Mouse (Mus musculus): ENCODE results near the gene Asb8. TPM values are rescaled to one million over a fixed set of nuclear protein-coding genes. Genes with fewer than 3 reads are reported as not detected.

Asb8 gene
- polyA plus RNA-seq, 1 experiment from 2014 or later = 47.7 TPM

DNA sequence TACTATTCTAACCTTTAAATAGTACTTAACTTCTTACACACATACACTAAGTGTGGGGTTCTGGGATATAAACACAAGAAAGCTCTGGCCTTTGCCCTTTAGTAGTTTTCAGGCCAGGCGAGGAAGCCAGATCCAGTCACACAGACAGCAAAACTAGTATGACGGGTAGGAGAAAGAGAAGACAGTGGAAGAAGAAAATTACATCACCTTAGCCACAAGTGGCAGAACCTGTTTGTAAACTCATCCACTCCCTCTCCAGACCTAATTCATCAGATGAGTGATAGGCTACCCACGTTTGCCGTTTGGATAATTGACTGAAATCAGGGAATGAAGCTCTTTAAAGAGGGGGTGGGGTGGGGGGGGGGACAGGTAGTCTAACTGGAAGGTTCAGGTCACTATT lies 73.6 kb downstream of the Asb8 start:
- TF ChIP-seq CTCF (IDR thresholded peaks at IDR 0.05) = no peak
- H3K27me3 ChIP-seq = no peaks in the 10 kb centered on the region
- DNase-seq (ENCODE audit: low read depth, low spot score) = no peak
- in situ Hi-C loops (cut with MboI; ENCODE audit: low pct_unique_long_range_greater_than_20kb) = loop anchor here (5.0 to 10.0 kb wide), 2 partner anchors 60 to 293 kb away; partner anchors contain the start of gene Olfr283
- ATAC-seq = no peak
- ChIA-PET POLR2A (interaction anchor here (1.3 to 2.6 kb wide), 2 partner anchors 16 to 82 kb away, joined by 3 to 7 read pairs; no protein-coding TSS in a partner anchor), CTCF (interaction anchor here (1.0 to 1.3 kb wide), 3 partner anchors 14 to 82 kb away, joined by 3 to 5 read pairs (median 3); no protein-coding TSS in a partner anchor)

- H3K27me3 ChIP-seq = no peaks in the 10 kb centered on the region
- in situ Hi-C loops (cut with MboI; ENCODE audit: low pct_unique_long_range_greater_than_20kb) = loop anchor here (5.0 to 10.0 kb wide), 3 partner anchors 63 to 1658 kb away; partner anchors contain the start of gene Olfr283
- peak; percentile 85 for TF ChIP-seq CTCF (IDR thresholded peaks at IDR 0.05)
- POLR2A ChIA-PET = no interaction called here
- ATAC-seq = no peak
- no peak for DNase-seq (ENCODE audit: low read depth, low spot score)
- CTCF ChIA-PET = interaction anchor here (1.3 to 2.1 kb wide), 7 partner anchors 11 to 63 kb away, joined by 3 to 7 read pairs (median 4); no protein-coding TSS in a partner anchor
Observed at GRCm38 (mm10) chr15:98089421-98090183, 75.8 kb downstream of the Asb8 start.

DNA sequence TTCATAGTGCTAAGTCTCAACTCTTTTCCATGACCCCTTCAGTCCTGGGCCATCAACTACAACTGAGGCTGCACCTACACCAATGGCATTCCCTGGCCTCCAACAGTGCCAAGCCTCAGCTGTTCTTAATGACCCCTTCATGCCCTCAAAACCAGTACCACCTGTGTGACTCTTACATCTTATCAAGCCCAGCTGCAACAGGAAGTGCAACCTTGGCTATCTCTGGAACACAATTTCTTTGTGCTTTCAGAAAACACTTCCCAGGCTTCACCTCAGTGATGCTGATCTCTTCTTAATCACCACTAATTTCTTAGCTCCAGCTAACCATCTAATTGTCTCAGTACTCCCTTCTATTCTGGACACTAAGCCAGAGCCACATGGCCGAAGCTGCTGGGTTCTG lies 76.5 kb downstream of the Asb8 start:
- no peak for ATAC-seq
- CTCF ChIA-PET = interaction anchor here (1.3 to 2.1 kb wide), 5 partner anchors 11 to 64 kb away, joined by 3 to 6 read pairs (median 4); no protein-coding TSS in a partner anchor
- DNase-seq (ENCODE audit: low read depth, low spot score) = no peak
- TF ChIP-seq CTCF (IDR thresholded peaks at IDR 0.05) = no peak
- POLR2A ChIA-PET = no interaction called here
- in situ Hi-C loops (cut with MboI; ENCODE audit: low pct_unique_long_range_greater_than_20kb) = loop anchor here (5.0 kb wide), 1 partner anchor 1658 kb away; no protein-coding TSS in a partner anchor
- H3K27me3 ChIP-seq = no peaks in the 10 kb centered on the region

Other genes with a start within 250 kb of the Asb8 start
- gene Tmem106c, start 201.4 kb downstream of the Asb8 start, polyA plus RNA-seq (2021) = 118 TPM
- 0.54 TPM for gene Col2a1, start 160.9 kb downstream of the Asb8 start, polyA plus RNA-seq (2021)
- gene Pfkm, start 73.0 kb downstream of the Asb8 start, polyA plus RNA-seq (2021) = 97.8 TPM
- gene Senp1, start 71.9 kb downstream of the Asb8 start, polyA plus RNA-seq (2021) = 22.1 TPM
- not detected for gene Ccdc184, start 1.5 kb upstream of the Asb8 start, polyA plus RNA-seq (2021)
- not detected for gene Olfr288, start 29.9 kb upstream of the Asb8 start, polyA plus RNA-seq (2021)
- not detected for gene Gm44579, start 55.4 kb upstream of the Asb8 start, polyA plus RNA-seq (2021)
- not detected for gene Olfr287, start 55.4 kb upstream of the Asb8 start, polyA plus RNA-seq (2021)
- not detected for gene Olfr286, start 68.8 kb upstream of the Asb8 start, polyA plus RNA-seq (2021)
- not detected for gene H1fnt, start 91.7 kb upstream of the Asb8 start, polyA plus RNA-seq (2021)
- gene Zfp641, start 130.5 kb upstream of the Asb8 start, polyA plus RNA-seq (2021) = 1.3 TPM
- gene Olfr285, start 151.7 kb upstream of the Asb8 start, polyA plus RNA-seq (2021) = not detected
- not detected for gene Olfr284, start 175.4 kb upstream of the Asb8 start, polyA plus RNA-seq (2021)
- not detected for gene Olfr283, start 215.3 kb upstream of the Asb8 start, polyA plus RNA-seq (2021)

All from Patski (cell line).